Mouse (Mus musculus) adrenal gland, adult (tissue): Measurements from ENCODE around the gene Zranb3.
"Not testable (repeated sequence)": the region's sequence is repeated elsewhere in the genome, so short reads cannot be mapped to it uniquely, and the experiment has no call there.

ENCODE experiments used
- DNase-seq, 2 experiments: peaks; one replicate each; pipeline ENCODE4 v3.0.0; 2022 to 2023; ENCODE audit warnings: low spot score in 1 of 2; ENCODE audit not compliant: inconsistent age in 2 of 2

The Zranb3 gene

GRCm38 (mm10) chr1:128061401-128061800 is 41.4 kb downstream of the Zranb3 start:
- DNase-seq = no peak

- DNase-seq = no peak
Observed at GRCm38 (mm10) chr1:128060655-128061344, 42.0 kb downstream of the Zranb3 start.

GRCm38 (mm10) chr1:128058625-128059024 is 44.2 kb downstream of the Zranb3 start:
- no peak for DNase-seq

DNA sequence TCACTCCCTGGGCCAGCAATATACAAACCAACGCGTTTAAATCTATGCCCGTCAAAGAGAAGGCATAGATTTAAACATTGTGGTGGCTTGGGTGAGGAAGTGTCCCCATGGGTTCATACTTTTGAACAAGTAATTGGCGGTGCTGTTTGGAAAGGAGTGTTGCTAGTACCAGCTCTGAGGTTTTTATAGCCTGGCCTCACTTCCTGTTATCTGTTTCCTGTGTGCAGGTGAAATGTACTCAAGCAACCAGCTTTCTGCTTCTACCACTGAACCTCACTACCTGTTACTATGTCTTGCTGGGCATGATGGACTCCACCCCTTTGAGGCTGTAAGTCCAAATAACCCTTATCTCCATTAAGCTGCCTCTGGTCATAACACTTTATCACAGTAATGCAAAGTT is 45.6 kb downstream of the Zranb3 start:
- DNase-seq = no peak

DNA sequence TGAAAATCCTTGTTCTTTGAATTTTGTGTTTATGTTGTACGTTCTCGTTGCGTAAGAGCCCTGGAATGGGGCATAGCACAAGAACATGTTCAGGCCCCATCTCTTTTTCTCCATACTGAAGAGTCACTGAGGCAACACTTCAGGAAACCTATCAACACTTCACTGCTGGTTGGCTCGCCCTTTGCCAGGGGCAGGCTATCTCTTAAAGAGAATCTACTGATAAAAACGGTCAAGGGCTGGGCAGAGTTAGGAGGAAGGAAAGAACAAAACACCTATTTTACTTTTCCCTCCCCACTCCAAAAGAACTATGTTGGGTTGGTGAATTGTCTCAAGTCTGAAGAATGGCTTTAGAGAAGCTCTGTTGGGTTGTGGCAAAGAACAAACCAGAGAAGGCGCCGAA is 55.9 kb downstream of the Zranb3 start:
- DNase-seq = no peak

GRCm38 (mm10) chr1:128046455-128046854 is 56.4 kb downstream of the Zranb3 start:
- no peak for DNase-seq

GRCm38 (mm10) chr1:128044181-128044580 is 58.7 kb downstream of the Zranb3 start:
- DNase-seq = no peak

GRCm38 (mm10) chr1:128036296-128036695 is 66.6 kb downstream of the Zranb3 start:
- peak; percentile 61 to 73 for DNase-seq

DNA sequence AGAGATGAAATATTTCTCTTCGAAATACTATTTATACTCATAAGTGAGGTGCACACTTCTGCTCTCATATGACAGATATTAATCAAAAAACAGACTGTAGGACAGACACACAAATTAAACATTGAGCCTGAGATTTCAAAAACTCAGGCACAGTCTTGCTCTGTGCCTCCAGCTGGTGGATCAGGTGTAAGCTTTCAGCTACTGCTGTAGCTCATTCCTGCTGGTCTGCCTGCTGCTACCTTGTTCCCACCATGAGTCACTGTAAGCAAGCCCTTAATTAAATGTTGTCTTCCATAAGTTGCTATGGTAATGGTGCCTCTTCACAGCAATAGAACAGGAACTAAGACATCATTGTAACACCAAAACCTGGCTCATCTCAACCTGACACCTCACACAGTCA is 70.7 kb downstream of the Zranb3 start:
- no peak for DNase-seq

DNA sequence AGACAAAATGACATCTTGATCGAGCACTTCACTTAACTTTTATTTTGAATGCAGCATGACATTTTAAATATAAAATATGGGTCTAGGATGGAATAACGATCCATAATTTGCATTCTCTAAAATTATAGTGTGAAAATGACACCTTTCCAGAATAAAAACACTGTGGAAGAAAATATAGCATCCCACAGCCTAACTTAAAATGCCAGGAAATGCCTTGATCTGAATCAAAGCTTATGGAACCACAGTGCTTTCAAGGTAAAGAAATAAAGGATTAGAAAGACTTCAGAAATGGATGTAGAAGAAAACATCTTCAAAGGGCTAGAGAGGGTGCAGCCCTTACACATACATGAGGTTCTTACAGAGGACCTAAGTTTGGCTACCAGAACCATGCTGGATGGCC is 71.3 kb downstream of the Zranb3 start:
- DNase-seq = no peak

- no peak for DNase-seq
Observed at GRCm38 (mm10) chr1:128024363-128025114, 78.3 kb downstream of the Zranb3 start.

DNA sequence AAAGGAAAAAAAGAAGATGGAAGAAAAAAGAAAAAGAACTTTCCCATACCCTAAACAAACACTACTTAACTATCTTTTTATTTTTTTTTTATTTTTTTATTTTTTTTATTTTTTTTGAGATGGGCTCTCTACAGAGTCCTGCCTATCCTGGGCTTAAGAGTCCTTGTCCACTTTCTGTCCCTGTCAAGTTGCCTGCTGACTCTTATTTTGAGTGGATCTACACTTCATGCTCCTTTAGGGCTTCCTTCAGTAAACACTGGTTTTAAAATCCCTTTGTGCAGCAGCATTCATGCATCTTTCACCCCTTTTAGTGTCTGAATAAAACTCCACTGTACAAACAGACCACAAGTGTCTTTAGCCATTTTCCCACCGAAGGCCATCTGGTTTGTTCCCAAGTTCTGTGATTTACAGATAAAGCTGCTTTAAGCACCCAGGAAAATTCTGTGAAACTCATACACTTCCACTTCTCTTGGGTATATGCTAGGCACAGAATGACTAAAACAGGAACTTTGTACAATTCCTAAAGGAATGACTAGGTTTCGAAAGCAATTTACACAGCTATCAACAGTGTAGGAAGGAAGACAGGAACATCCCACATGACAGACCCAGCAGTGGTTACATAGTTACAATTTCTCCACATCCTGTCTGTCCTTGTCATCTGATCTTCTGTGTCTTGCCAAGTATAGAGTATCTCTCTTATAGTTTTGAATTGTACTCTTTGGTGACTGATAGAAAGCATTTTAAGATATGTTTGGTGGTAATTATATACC is 82.7 kb downstream of the Zranb3 start:
- no peak for DNase-seq

GRCm38 (mm10) chr1:128016035-128016492 is 86.8 kb downstream of the Zranb3 start:
- DNase-seq = peak in 1 of 2 experiments; percentile 42

GRCm38 (mm10) chr1:128013698-128014386 is 89.0 kb downstream of the Zranb3 start:
- no peak for DNase-seq

DNA sequence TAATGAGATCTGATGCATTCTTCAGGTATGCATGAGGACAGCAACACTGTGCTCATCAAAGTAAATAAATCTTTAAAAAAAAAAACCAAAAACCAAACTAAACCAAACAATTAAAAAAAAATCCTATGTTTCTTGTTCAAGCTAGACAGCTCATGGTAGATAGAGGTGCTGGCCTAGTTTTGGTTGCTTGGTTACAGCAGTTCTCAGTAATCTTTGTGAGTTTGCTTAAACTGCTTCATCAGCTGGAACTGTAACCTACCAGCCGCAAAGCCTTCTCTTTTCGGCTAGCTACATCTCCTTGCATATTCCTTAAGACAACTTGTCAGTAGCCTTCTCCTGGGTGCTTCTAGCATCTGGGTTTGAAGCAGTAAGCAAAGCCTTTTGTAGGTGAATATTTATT is 93.1 kb downstream of the Zranb3 start:
- no peak for DNase-seq

GRCm38 (mm10) chr1:128006042-128006600 is 96.7 kb downstream of the Zranb3 start:
- not testable (repeated sequence) for DNase-seq

DNA sequence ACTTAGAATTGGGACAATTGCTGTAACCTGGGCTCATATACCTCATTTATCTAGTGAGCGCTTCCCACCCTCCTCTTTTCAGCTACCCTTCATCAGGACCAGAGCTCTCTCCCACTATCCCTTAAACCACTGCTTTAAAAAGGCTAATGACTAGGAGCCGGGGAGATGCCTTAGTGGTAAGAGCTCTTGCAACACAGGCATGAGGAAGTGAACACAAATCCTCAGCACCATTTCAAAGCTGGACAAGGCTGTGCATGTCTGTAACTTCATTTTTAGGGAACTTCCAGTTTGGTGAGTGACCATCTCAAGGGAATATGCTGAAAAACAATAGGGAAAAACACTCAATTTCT is 98.5 kb downstream of the Zranb3 start:
- no peak for DNase-seq

DNA sequence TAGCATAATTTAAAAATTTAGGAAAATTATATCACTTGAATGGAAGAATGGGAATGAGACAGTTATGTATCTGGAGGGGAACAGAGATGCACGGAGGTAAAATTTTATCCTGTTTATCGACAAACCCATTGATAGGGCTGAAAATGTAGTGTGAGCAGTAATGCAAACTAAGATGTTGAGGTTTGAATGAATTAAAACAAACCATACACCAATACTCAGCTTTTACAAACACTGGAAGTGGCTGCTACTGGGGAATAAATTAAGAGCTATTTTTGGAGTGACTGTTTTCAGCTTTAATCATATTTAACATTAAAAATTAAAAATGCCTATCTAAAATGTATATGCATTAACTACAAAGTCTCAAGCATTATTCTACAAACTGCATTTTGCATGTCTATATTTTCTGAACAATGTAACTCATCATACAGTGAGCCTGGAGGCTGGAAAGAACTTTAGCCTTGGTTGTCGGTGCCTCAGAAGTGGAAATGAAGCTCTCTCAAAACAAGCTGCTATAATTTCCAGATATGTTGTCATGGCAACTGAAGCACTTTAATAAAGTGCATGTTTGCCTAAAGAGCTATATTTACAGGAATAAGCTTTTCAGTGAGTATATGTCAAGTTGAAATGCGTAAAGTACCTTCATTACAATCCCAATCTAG is 99.0 kb downstream of the Zranb3 start:
- DNase-seq = no peak

GRCm38 (mm10) chr1:128002159-128002558 is 100.7 kb downstream of the Zranb3 start:
- no peak for DNase-seq

DNA sequence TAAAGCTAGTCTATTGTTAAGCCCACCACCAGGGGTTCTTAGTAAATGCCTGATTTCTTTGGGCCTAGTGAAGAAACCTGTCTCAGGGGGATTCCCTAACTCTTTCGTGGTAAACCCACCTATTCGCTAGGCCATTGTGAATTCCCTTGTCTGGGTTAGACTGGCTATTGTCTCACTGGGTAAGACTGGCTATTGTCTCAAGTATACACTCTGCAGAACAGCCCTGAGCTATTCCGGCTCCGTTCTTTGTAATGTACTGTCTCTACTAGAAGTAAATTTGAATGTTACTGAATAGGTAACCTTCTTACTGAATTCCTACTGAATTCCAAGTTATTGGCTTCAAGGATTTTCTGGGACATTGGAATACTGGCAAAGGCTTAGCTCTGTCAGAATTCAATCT is 101.9 kb downstream of the Zranb3 start:
- not testable (repeated sequence) for DNase-seq
